Mouse (Mus musculus) kidney, embryonic 14.5 days (tissue): Measurements from ENCODE around the gene Npas2. TPM values are rescaled to one million over a fixed set of nuclear protein-coding genes. Genes with fewer than 3 reads are reported as not detected.

Experiments used
- ATAC-seq: fragments of 200-750 bp; cut with Nextera tagmentation; 2 replicates; pipeline ENCODE4 v1.8.0; 2017; ENCODE audit warnings: moderate number of reproducible peaks, mild to moderate bottlenecking, moderate TSS enrichment, moderate library complexity; ENCODE audit not compliant: low FRiP score, low TSS enrichment
- H3K27ac ChIP-seq: fragments of 300-500 bp; sonication (generic); 2 replicates; pipeline ENCODE4 v1.5.1; 2014; ENCODE audit warnings: low read depth, mild to moderate bottlenecking, low read length, moderate library complexity, mixed read lengths
- H3K27me3 ChIP-seq: fragments of 300-500 bp; sonication (generic); 2 replicates; pipeline ENCODE4 v1.6.1; 2014; ENCODE audit warnings: mild to moderate bottlenecking, low read length; ENCODE audit not compliant: control insufficient read depth, insufficient read depth
- H3K36me3 ChIP-seq: fragments of 300-500 bp; sonication (generic); 2 replicates; pipeline ENCODE4 v1.6.1; 2014; ENCODE audit warnings: low read length, mixed read lengths; ENCODE audit not compliant: control insufficient read depth, insufficient read depth
- H3K4me1 ChIP-seq: fragments of 300-500 bp; sonication (generic); 2 replicates; pipeline ENCODE4 v1.6.1; 2014; ENCODE audit warnings: low read length, mixed read lengths; ENCODE audit not compliant: control insufficient read depth, insufficient read depth
- H3K4me2 ChIP-seq: fragments of 300-500 bp; sonication (generic); replicated peaks from 2 replicates; pipeline ENCODE4 v1.6.1; 2014; ENCODE audit warnings: low read depth, mild to moderate bottlenecking, low read length
- H3K4me3 ChIP-seq: fragments of 300-500 bp; sonication (generic); 2 replicates; pipeline ENCODE4 v1.5.1; 2014; ENCODE audit warnings: mild to moderate bottlenecking, low read length
- H3K9ac ChIP-seq: fragments of 300-500 bp; sonication (generic); 2 replicates; pipeline ENCODE4 v1.6.1; 2014; ENCODE audit warnings: low read depth, mild to moderate bottlenecking, low read length, moderate library complexity
- H3K9me3 ChIP-seq: fragments of 300-500 bp; sonication (generic); 2 replicates; pipeline ENCODE4 v1.6.1; 2016; ENCODE audit warnings: low read length; ENCODE audit not compliant: control insufficient read depth
- WGBS: fragments of 180-500 bp; shearing (Covaris S2); extraction: QIAGEN DNeasy Blood & Tissue Kit; methylation state at CpG from one replicate; pipeline ENCODE4 v1.1.7; 2014; 5-methylcytosine and 5-hydroxymethylcytosine counted together
- polyA plus RNA-seq: library from polyadenylated mRNA; unstranded; fragments of >200 nt; fragmentation: Nextera tagmentation; extraction: Ambion mirVana; gene quantifications from 2 replicates; pipeline ENCODE4 v1.2.1, GENCODE M21; 2014

Gene Npas2
- polyA plus RNA-seq, 1 experiment from 2014 or later = 0.70 TPM

DNA sequence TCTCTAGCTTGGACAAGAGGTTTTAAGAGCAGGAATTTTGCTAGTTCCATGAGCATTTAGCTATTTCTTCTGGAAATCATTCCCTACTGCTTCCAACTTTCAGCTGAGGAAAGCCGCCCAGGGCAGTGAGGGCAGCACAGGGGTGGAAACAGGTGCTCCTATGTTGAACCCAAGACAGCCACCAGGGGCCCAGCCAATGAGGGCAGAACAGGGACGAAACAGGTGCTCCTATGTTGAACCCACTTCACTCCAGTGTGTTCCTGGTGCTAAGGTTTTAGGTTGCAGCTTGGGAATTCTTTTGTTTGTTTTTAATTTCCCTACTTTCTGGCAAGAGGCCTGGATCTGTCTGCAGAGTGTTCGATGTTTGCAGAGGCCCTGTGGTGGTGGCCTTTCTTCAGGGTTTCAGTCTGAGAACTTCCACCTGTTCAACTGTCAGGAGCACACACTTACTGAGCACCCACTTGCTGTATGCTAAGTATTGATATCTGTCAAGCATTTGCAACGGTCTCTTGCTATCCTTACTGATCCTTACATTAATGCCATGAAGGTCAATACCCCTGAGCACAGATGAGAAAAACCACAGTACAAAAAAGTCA, 109.6 kb downstream of the Npas2 start:
- H3K4me2 ChIP-seq = no peak overlapping the region
- H3K27me3 ChIP-seq = no peaks in the 10 kb centered on the region
- 0 out of 2 replicates have a peak, but pooled peaks cover 6% of the 10 kb centered on the region for H3K4me1 ChIP-seq
- H3K36me3 ChIP-seq = no peaks in the 10 kb centered on the region
- H3K27ac ChIP-seq = no peak overlapping the region
- H3K9me3 ChIP-seq = no peaks in the 10 kb centered on the region
- H3K4me3 ChIP-seq = no peak overlapping the region
- WGBS = 42% methylated on average over 4 of the region's 4 CpGs
- ATAC-seq = peak; percentile 60; the same call in 1 of the 2 replicates
- H3K9ac ChIP-seq = no peak overlapping the region

DNA sequence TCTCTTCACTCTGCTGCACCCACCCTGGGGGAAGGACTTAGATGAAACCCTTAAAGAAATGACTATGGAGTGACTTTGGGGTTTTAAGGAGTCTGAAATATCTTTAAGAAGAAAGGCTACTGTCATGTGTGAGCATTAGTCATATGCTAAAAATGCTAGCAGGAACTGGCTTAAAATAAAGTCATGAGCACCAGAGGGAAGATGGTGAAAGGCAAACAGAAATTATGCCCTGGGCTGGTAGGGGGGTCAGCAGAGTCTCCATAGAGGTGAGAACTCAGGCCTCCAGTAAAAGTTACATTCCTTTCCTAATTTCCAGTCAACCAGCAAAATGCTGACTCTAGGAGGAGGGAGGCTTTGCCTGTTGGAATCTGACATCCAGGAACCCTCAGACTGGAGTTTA, 113.8 kb downstream of the Npas2 start:
- no peaks in the 10 kb centered on the region for H3K9me3 ChIP-seq
- no peaks in the 10 kb centered on the region for H3K27me3 ChIP-seq
- no peak overlapping the region for H3K9ac ChIP-seq
- H3K4me1 ChIP-seq = 0 out of 2 replicates have a peak, but pooled peaks cover 6% of the 10 kb centered on the region
- H3K4me3 ChIP-seq = no peak overlapping the region
- H3K4me2 ChIP-seq = no peak overlapping the region
- no peak overlapping the region for H3K27ac ChIP-seq
- no peak for ATAC-seq
- no peaks in the 10 kb centered on the region for H3K36me3 ChIP-seq

DNA sequence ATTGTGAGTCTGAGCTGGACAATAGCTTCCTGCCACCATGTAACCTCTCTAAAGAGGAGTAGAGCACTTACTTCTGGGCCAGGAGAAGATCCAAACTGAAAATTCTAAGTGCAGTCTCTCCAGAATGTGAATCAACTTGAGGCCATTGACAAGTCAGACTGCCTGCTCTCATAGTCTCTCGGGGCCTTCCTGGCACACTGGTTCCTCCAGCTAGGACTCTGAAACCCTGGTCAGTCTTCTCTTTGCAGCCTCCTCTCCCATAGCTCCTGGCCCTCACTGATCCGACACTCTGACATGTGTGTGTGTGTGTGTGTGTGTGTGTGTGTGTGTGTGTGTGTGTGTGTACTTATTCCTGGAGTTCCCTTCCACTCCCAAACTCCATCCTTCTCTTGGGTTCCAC, 114.4 kb downstream of the Npas2 start:
- no peaks in the 10 kb centered on the region for H3K9me3 ChIP-seq
- H3K9ac ChIP-seq = no peak overlapping the region
- WGBS = 69% methylated on average over 2 of the region's 2 CpGs
- no peak overlapping the region for H3K27ac ChIP-seq
- H3K4me2 ChIP-seq = no peak overlapping the region
- no peak overlapping the region for H3K4me3 ChIP-seq
- no peaks in the 10 kb centered on the region for H3K27me3 ChIP-seq
- ATAC-seq = no peak
- 0 out of 2 replicates have a peak, but pooled peaks cover 6% of the 10 kb centered on the region for H3K4me1 ChIP-seq
- no peaks in the 10 kb centered on the region for H3K36me3 ChIP-seq

DNA sequence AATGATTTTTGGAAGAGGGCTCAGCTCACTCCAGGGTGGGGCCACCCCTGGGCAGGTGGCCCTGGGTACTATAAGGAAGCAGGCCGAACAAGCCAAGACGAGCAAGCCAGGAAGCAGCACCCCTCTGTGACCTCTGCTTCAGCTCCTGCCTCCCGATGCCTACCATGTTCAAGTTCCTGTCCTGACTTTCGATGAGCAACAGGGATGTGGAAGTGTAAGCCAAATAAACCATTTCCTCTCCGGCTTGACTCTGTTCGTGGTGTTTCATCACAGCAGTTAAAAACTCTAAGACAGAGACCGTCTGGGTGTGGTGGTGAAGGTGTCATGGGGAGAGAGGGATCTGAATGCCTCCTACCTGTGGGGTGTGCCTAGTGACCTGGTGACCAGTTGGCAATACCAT, 116.0 kb downstream of the Npas2 start:
- 69% methylated on average over 7 of the region's 7 CpGs for WGBS
- ATAC-seq = no peak
- Histone ChIP-seq H3K27me3 (no peaks in the 10 kb centered on the region), H3K4me3 (no peak overlapping the region), H3K4me1 (no peaks in the 10 kb centered on the region), H3K9me3 (no peaks in the 10 kb centered on the region), H3K27ac (no peak overlapping the region), H3K9ac (no peak overlapping the region), H3K4me2 (no peak overlapping the region), H3K36me3 (no peaks in the 10 kb centered on the region)

- no peak overlapping the region for H3K4me3 ChIP-seq
- no peaks in the 10 kb centered on the region for H3K27me3 ChIP-seq
- WGBS = 66% methylated on average over 25 of the region's 25 CpGs
- no peaks in the 10 kb centered on the region for H3K9me3 ChIP-seq
- no peak for ATAC-seq
- no peak overlapping the region for H3K4me2 ChIP-seq
- no peaks in the 10 kb centered on the region for H3K36me3 ChIP-seq
- H3K4me1 ChIP-seq = no peaks in the 10 kb centered on the region
- no peak overlapping the region for H3K9ac ChIP-seq
- no peak overlapping the region for H3K27ac ChIP-seq
These were observed 118.9 kb downstream of the Npas2 start for GRCm38 (mm10) chr1:39312345-39312967.

DNA sequence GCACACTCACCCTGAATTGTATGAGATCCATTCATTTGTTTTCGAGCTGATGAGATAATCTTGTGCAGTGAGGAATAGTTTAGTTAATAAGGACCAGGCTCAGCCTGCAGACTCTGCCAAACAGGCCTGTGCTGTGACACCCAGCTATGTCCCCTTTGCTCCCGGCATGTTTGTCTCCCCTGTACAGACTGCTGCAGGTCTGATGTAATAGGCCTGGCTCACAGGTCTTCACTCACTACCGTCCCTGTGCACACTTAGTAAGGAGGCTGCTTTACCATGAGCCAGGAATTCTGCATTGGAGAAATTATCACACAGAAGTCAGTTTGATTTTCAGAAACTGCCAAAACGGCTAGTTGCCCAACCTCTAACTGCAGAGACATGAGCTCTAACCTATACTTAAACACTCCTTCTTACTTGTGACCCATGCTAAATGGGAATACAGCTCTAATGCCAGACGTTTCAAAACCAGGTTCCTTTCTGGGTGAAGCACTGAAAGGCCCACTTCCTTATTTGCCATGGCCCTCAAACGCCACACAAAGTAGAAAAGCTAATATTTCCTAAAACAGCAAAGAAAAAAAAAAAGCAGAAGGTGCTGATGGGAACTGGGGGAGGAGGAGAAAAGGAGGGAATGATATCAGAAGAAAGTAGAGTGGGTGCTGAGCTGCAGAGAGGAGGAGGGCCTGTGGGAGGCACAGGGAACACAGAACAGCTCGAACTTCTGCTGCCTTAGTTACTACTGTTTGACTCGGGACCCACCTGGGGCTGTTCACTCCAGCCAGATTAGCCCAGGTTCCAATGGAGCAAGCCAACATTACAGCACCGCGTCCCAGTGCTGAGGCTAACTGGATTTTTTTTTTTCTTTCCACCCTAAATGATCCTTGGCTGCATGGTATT, 120.1 kb downstream of the Npas2 start:
- Histone ChIP-seq H3K4me3 (no peak overlapping the region), H3K4me1 (peaks cover 5% of the 10 kb centered on the region; the same call in 1 of the 2 replicates), H3K36me3 (no peaks in the 10 kb centered on the region), H3K9ac (no peak overlapping the region), H3K4me2 (no peak overlapping the region), H3K27ac (no peak overlapping the region), H3K27me3 (no peaks in the 10 kb centered on the region), H3K9me3 (no peaks in the 10 kb centered on the region)
- WGBS = 66% methylated on average over 10 of the region's 10 CpGs
- ATAC-seq = no peak

GRCm38 (mm10) chr1:39317935-39318334, 124.4 kb downstream of the Npas2 start:
- WGBS = 87% methylated on average over 2 of the region's 2 CpGs
- Histone ChIP-seq H3K9me3 (no peaks in the 10 kb centered on the region), H3K27ac (no peak overlapping the region), H3K4me2 (no peak overlapping the region), H3K36me3 (no peaks in the 10 kb centered on the region), H3K9ac (no peak overlapping the region), H3K4me1 (peaks cover 5% of the 10 kb centered on the region; the same call in 1 of the 2 replicates), H3K27me3 (no peaks in the 10 kb centered on the region), H3K4me3 (no peak overlapping the region)
- no peak for ATAC-seq

- 71% methylated on average over 7 of the region's 7 CpGs for WGBS
- ATAC-seq = no peak
- H3K9me3 ChIP-seq = no peaks in the 10 kb centered on the region
These were observed 125.3 kb downstream of the Npas2 start for GRCm38 (mm10) chr1:39318870-39319269.

GRCm38 (mm10) chr1:39321954-39322353, 128.4 kb downstream of the Npas2 start:
- Histone ChIP-seq H3K9ac (no peak overlapping the region), H3K36me3 (no peaks in the 10 kb centered on the region), H3K9me3 (no peaks in the 10 kb centered on the region), H3K4me3 (no peak overlapping the region), H3K27me3 (no peaks in the 10 kb centered on the region), H3K27ac (no peak overlapping the region), H3K4me2 (no peak overlapping the region), H3K4me1 (peaks cover 5% of the 10 kb centered on the region; the same call in 1 of the 2 replicates)
- no peak for ATAC-seq
- 67% methylated on average over 6 of the region's 6 CpGs for WGBS

More at GRCm38 (mm10) chr1:39318870-39319269, 125.3 kb downstream of the Npas2 start:
- no peaks in the 10 kb centered on the region for H3K36me3 ChIP-seq
- no peak overlapping the region for H3K9ac ChIP-seq
- H3K4me2 ChIP-seq = no peak overlapping the region
- no peak overlapping the region for H3K4me3 ChIP-seq
- peaks cover 5% of the 10 kb centered on the region; the same call in 1 of the 2 replicates for H3K4me1 ChIP-seq
- no peaks in the 10 kb centered on the region for H3K27me3 ChIP-seq
- H3K27ac ChIP-seq = no peak overlapping the region
